Mouse (Mus musculus) heart, embryonic 16.5 days (tissue): ENCODE results near the gene U2af2. TPM values are rescaled to one million over a fixed set of nuclear protein-coding genes. Genes with fewer than 3 reads are reported as not detected.

Experiments used
- ATAC-seq: fragments of 200-750 bp; cut with Nextera tagmentation; replicated peaks from 2 replicates; pipeline ENCODE4 v1.8.0; 2017; ENCODE audit warnings: moderate number of reproducible peaks; ENCODE audit not compliant: insufficient read depth, low FRiP score; ENCODE audit errors: extremely low read depth
- H3K27ac ChIP-seq: fragments of 300-500 bp; sonication (generic); 2 replicates; pipeline ENCODE4 v1.5.1; 2014; ENCODE audit warnings: mild to moderate bottlenecking, low read length, control low read depth, moderate library complexity
- H3K27me3 ChIP-seq: fragments of 300-500 bp; sonication (generic); 2 replicates; pipeline ENCODE4 v1.6.1; 2014; ENCODE audit warnings: low read length, mixed read lengths; ENCODE audit not compliant: control insufficient read depth, insufficient read depth
- H3K36me3 ChIP-seq: fragments of 300-500 bp; sonication (generic); 2 replicates; pipeline ENCODE4 v1.6.1; 2014; ENCODE audit not compliant: control insufficient read depth, insufficient read depth
- H3K4me1 ChIP-seq: fragments of 300-500 bp; sonication (generic); 2 replicates; pipeline ENCODE4 v1.6.1; 2014; ENCODE audit warnings: low read length, mixed read lengths; ENCODE audit not compliant: control insufficient read depth, insufficient read depth
- H3K4me2 ChIP-seq: fragments of 300-500 bp; sonication (generic); 2 replicates; pipeline ENCODE4 v1.6.1; 2014; ENCODE audit warnings: low read depth, mild to moderate bottlenecking, control low read depth, low read length
- H3K4me3 ChIP-seq: fragments of 300-500 bp; sonication (generic); 2 replicates; pipeline ENCODE4 v1.5.1; 2014; ENCODE audit warnings: mild to moderate bottlenecking, control low read depth, low read length
- H3K9ac ChIP-seq: fragments of 300-500 bp; sonication (generic); 2 replicates; pipeline ENCODE4 v1.6.1; 2014; ENCODE audit warnings: low read length, control low read depth
- H3K9me3 ChIP-seq: fragments of 300-500 bp; sonication (generic); replicated peaks from 2 replicates; pipeline ENCODE4 v1.6.1; 2016; ENCODE audit warnings: low read length; ENCODE audit not compliant: control insufficient read depth
- WGBS: fragments of 180-500 bp; shearing (Covaris S2); extraction: QIAGEN DNeasy Blood & Tissue Kit; methylation state at CpG from one replicate; pipeline ENCODE4 v1.1.7; 2014; 5-methylcytosine and 5-hydroxymethylcytosine counted together
- microRNA-seq: library from miRNA; unstranded; fragments of <30 nt; microRNA quantifications from one replicate; pipeline ENCODE4, GENCODE M21; 2017
- polyA plus RNA-seq: library from polyadenylated mRNA; unstranded; fragments of >200 nt; fragmentation: Nextera tagmentation; extraction: Ambion mirVana; gene quantifications from 2 replicates; pipeline ENCODE4 v1.2.1, GENCODE M21; 2015

Gene U2af2
- polyA plus RNA-seq, 1 experiment from 2014 or later = 72.8 TPM

DNA sequence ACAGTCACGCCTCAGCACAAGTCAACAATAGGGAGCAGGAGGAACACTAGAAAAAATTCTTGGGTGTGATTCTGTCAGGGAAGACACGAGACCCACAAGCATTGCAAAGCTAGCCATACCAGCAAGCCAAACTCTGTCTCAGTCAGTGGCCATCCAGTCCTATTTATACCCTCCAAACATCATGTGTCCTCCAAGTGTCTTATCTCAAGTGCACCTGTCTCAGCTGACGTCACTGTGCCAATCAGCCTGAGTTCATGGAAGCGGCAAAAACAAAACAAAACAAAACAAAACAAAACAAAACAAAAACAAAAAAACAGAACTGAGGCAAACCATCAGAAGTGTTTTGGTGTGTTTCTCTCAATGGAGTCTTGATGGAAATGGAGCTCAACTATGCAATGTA lies 46.3 kb downstream of the U2af2 start:
- Histone ChIP-seq H3K27me3 (no peaks in the 10 kb centered on the region), H3K9ac (no peak overlapping the region), H3K4me3 (no peak overlapping the region), H3K27ac (no peak overlapping the region), H3K4me1 (no peaks in the 10 kb centered on the region), H3K36me3 (no peaks in the 10 kb centered on the region), H3K9me3 (no peaks in the 10 kb centered on the region), H3K4me2 (no peak overlapping the region)
- WGBS = 54% methylated on average over 4 of the region's 4 CpGs
- ATAC-seq = no peak

GRCm38 (mm10) chr7:5109301-5109700 lies 47.4 kb downstream of the U2af2 start:
- Histone ChIP-seq H3K27me3 (no peaks in the 10 kb centered on the region), H3K9me3 (no peaks in the 10 kb centered on the region), H3K4me3 (no peak overlapping the region), H3K4me1 (no peaks in the 10 kb centered on the region), H3K36me3 (no peaks in the 10 kb centered on the region), H3K4me2 (no peak overlapping the region), H3K27ac (no peak overlapping the region), H3K9ac (no peak overlapping the region)
- WGBS = 74% methylated on average over 8 of the region's 8 CpGs
- ATAC-seq = no peak

GRCm38 (mm10) chr7:5112701-5113100 lies 50.8 kb downstream of the U2af2 start:
- whole genome bisulfite sequencing = 29% methylated on average over 3 of the region's 3 CpGs
- no peaks in the 10 kb centered on the region for H3K4me1 ChIP-seq
- no peak for ATAC-seq

GRCm38 (mm10) chr7:5116850-5117249 lies 54.9 kb downstream of the U2af2 start, which contains the start of gene Rfpl4:
Gene Rfpl4 (minus strand): TSS chr7:5116950.
- WGBS = 81% methylated on average over 3 of the region's 3 CpGs
- ATAC-seq = no peak
- no peaks in the 10 kb centered on the region for H3K4me1 ChIP-seq
- no peak within 1 kb of the TSS for H3K9ac ChIP-seq
- H3K27me3 ChIP-seq = no peaks in the 10 kb centered on the region
- H3K4me3 ChIP-seq = no peak within 1 kb of the TSS
- no peak within 1 kb of the TSS for H3K4me2 ChIP-seq
- no peaks in the 10 kb centered on the region for H3K9me3 ChIP-seq
- H3K27ac ChIP-seq = no peak within 1 kb of the TSS
- no peaks in the 10 kb centered on the region for H3K36me3 ChIP-seq

More at GRCm38 (mm10) chr7:5112701-5113100, 50.8 kb downstream of the U2af2 start:
- Histone ChIP-seq H3K27me3 (no peaks in the 10 kb centered on the region), H3K4me2 (no peak overlapping the region), H3K36me3 (no peaks in the 10 kb centered on the region), H3K9me3 (no peaks in the 10 kb centered on the region), H3K4me3 (no peak overlapping the region), H3K9ac (no peak overlapping the region), H3K27ac (no peak overlapping the region)

DNA sequence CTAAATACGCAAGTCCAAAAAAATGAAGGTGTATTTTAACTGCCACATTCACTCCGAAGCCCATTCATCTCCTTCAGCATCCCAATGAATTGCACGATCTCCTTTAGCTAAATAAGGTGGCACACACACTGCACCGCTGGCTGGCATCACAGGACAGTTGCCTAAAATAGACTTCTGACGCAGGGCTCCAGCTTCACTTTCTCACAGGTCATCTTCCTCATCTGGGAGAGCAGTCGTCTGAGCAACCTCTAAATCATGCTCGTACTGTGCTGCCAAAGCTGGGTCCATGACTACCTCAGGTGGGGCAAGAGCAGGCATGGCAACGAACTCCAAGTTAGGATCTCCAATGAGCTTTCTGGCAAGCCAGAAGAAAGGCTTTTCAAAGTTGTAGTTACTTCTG lies 63.1 kb downstream of the U2af2 start:
- Histone ChIP-seq H3K4me3 (no peak overlapping the region), H3K27ac (no peak overlapping the region), H3K4me1 (peaks cover 4% of the 10 kb centered on the region; the same call in 1 of the 2 replicates), H3K27me3 (no peaks in the 10 kb centered on the region), H3K9ac (no peak overlapping the region), H3K9me3 (no peaks in the 10 kb centered on the region), H3K36me3 (no peaks in the 10 kb centered on the region), H3K4me2 (peak overlapping the region; percentile 61)
- WGBS = 68% methylated on average over 8 of the region's 8 CpGs
- ATAC-seq = 0 out of 2 replicates have a peak, but pooled peaks have one; percentile 23

GRCm38 (mm10) chr7:5125549-5126406 lies 63.8 kb downstream of the U2af2 start, which contains the start of gene Rasl2-9:
Gene Rasl2-9 (minus strand): TSS chr7:5125950.
- peak; percentile 92 for ATAC-seq

More at GRCm38 (mm10) chr7:5125549-5126406, 63.8 kb downstream of the U2af2 start, which contains the start of gene Rasl2-9:
- Histone ChIP-seq H3K4me2 (peak within 1 kb of the TSS; percentile 61), H3K36me3 (no peaks in the 10 kb centered on the region), H3K4me1 (peaks cover 4% of the 10 kb centered on the region; the same call in 1 of the 2 replicates), H3K27ac (peak within 1 kb of the TSS; percentile 31), H3K4me3 (peak within 1 kb of the TSS; percentile 48), H3K9me3 (no peaks in the 10 kb centered on the region), H3K27me3 (no peaks in the 10 kb centered on the region), H3K9ac (peak within 1 kb of the TSS; percentile 52)
- 16% methylated on average over 42 of the region's 42 CpGs for whole genome bisulfite sequencing

Small RNAs within 50 kb of the gene (microRNA-seq; reads per million reads assigned to microRNA genes)
- gene Gm26217 = not detected

Other genes starting within 250 kb of the U2af2 start
- 338 and 342 TPM in 2 replicates for gene Ube2s, start 249.6 kb upstream of the U2af2 start, polyA plus RNA-seq
- 0.05 and 0.07 TPM in 2 replicates for gene Shisa7, start 217.4 kb upstream of the U2af2 start, polyA plus RNA-seq
- 5.6 and 6.3 TPM in 2 replicates for gene Isoc2b, start 191.9 kb upstream of the U2af2 start, polyA plus RNA-seq
- 2.0 and 2.1 TPM in 2 replicates for gene Isoc2a, start 185.0 kb upstream of the U2af2 start, polyA plus RNA-seq
- gene Gm36210, start 155.6 kb upstream of the U2af2 start, polyA plus RNA-seq = 0.11 TPM in 1 of 2 replicates, not detected in the other
- gene Zfp628, start 146.9 kb upstream of the U2af2 start, polyA plus RNA-seq = 2.2 and 2.5 TPM in 2 replicates
- 3.9 and 4.6 TPM in 2 replicates for gene Nat14, start 140.1 kb upstream of the U2af2 start, polyA plus RNA-seq
- gene Ssc5d, start 136.4 kb upstream of the U2af2 start, polyA plus RNA-seq = 2.6 and 2.7 TPM in 2 replicates
- 5.9 and 10.4 TPM in 2 replicates for gene Sbk2, start 97.7 kb upstream of the U2af2 start, polyA plus RNA-seq
- gene Sbk3, start 91.0 kb upstream of the U2af2 start, polyA plus RNA-seq = 0.72 and 0.84 TPM in 2 replicates
- gene Zfp579, start 66.0 kb upstream of the U2af2 start, polyA plus RNA-seq = 25.8 and 31.3 TPM in 2 replicates
- 14.1 and 15.1 TPM in 2 replicates for gene Zfp524, start 47.7 kb upstream of the U2af2 start, polyA plus RNA-seq
- gene Fiz1, start 47.4 kb upstream of the U2af2 start, polyA plus RNA-seq = 25.6 and 26.2 TPM in 2 replicates
- gene Gm44973, start 46.6 kb upstream of the U2af2 start, polyA plus RNA-seq = 0.95 TPM in 1 of 2 replicates, not detected in the other
- gene Zfp865, start 41.8 kb upstream of the U2af2 start, polyA plus RNA-seq = 3.9 and 4.0 TPM in 2 replicates
- gene Ccdc106, start 41.6 kb upstream of the U2af2 start, polyA plus RNA-seq = 1.5 and 2.3 TPM in 2 replicates
- not detected in 2 replicates for gene 4632433K11Rik, start 28.0 kb upstream of the U2af2 start, polyA plus RNA-seq
- gene Zfp784, start 23.7 kb upstream of the U2af2 start, polyA plus RNA-seq = 6.3 and 6.8 TPM in 2 replicates
- gene Zfp580, start 10.6 kb upstream of the U2af2 start, polyA plus RNA-seq = 14.9 and 15.2 TPM in 2 replicates
- gene Epn1, start 18.1 kb downstream of the U2af2 start, polyA plus RNA-seq = 55.8 and 56.9 TPM in 2 replicates
- gene Rfpl4, start 54.8 kb downstream of the U2af2 start, polyA plus RNA-seq = not detected in 2 replicates
- gene Rasl2-9, start 63.8 kb downstream of the U2af2 start, polyA plus RNA-seq = 1.8 and 2.7 TPM in 2 replicates
- gene Vmn1r55, start 87.5 kb downstream of the U2af2 start, polyA plus RNA-seq = 0.01 TPM in 1 of 2 replicates, not detected in the other
- not detected in 2 replicates for gene Vmn1r56, start 134.6 kb downstream of the U2af2 start, polyA plus RNA-seq
- gene Vmn1r57, start 156.3 kb downstream of the U2af2 start, polyA plus RNA-seq = not detected in 2 replicates